Mouse (Mus musculus) myocyte (in vitro differentiated cells): ENCODE data around the gene Bmp6. TPM values are rescaled to one million over a fixed set of nuclear protein-coding genes. Genes with fewer than 3 reads are reported as not detected.

Experiments
- H3K27me3 ChIP-seq: one replicate; pipeline ENCODE4 v1.6.1; 2011; ENCODE audit not compliant: control insufficient read depth, insufficient read depth, insufficient read length
- H3K36me3 ChIP-seq: one replicate; pipeline ENCODE4 v1.6.1; 2011; ENCODE audit not compliant: control insufficient read depth, insufficient read depth
- H3K4me2 ChIP-seq: one replicate; pipeline ENCODE4 v1.6.1; 2011; ENCODE audit warnings: low read depth, control low read depth
- H3K4me3 ChIP-seq: one replicate; pipeline ENCODE4 v1.5.1; 2011; ENCODE audit warnings: mild to moderate bottlenecking, control low read depth, moderate library complexity
- H3K79me2 ChIP-seq: one replicate; pipeline ENCODE4 v1.6.1; 2011; ENCODE audit not compliant: control insufficient read depth, insufficient read depth
- H3ac ChIP-seq: one replicate; pipeline ENCODE4 v1.6.1; 2011; ENCODE audit not compliant: control insufficient read depth, insufficient read length
- CEBPB ChIP-seq: IDR thresholded peaks from 2 replicates; pipeline ENCODE4 v1.6.1; 2011; ENCODE audit warnings: mild to moderate bottlenecking, moderate library complexity; ENCODE audit not compliant: poor library complexity, insufficient read depth, severe bottlenecking
- E2F4 ChIP-seq: IDR thresholded peaks from one replicate; pipeline ENCODE4 v1.6.1; 2011; ENCODE audit warnings: mild to moderate bottlenecking, control low read depth, moderate library complexity; ENCODE audit not compliant: insufficient read depth
- MAX ChIP-seq: IDR thresholded peaks from one replicate; pipeline ENCODE4 v1.6.1; 2011; ENCODE audit warnings: low read depth, mild to moderate bottlenecking, control low read depth
- MYOD1 ChIP-seq, 3 experiments: IDR thresholded peaks; one replicate each; pipeline ENCODE4 v1.6.1; 2011; ENCODE audit warnings: control low read depth in 2 of 3, low read depth in 2 of 3, mild to moderate bottlenecking in 2 of 3, moderate library complexity in 1 of 3; ENCODE audit not compliant: insufficient read length in 2 of 3, control insufficient read depth in 1 of 3
- MYOG ChIP-seq, 3 experiments: IDR thresholded peaks; one replicate each; pipeline ENCODE4 v1.6.1; 2011; ENCODE audit warnings: control low read depth in 2 of 3, low read depth in 2 of 3, mild to moderate bottlenecking in 2 of 3; ENCODE audit not compliant: insufficient read length in 2 of 3, control insufficient read depth in 1 of 3, insufficient read depth in 1 of 3
- POLR2A ChIP-seq: IDR thresholded peaks from one replicate; pipeline ENCODE4 v1.6.1; 2011; ENCODE audit warnings: low read depth, mild to moderate bottlenecking, control low read depth, moderate library complexity; ENCODE audit not compliant: insufficient read length
- POLR2AphosphoS2 ChIP-seq: IDR thresholded peaks from one replicate; pipeline ENCODE4 v1.6.1; 2011; ENCODE audit warnings: low read depth, control low read depth; ENCODE audit not compliant: insufficient read length
- REST ChIP-seq: IDR thresholded peaks from one replicate; pipeline ENCODE4 v1.6.1; 2011; ENCODE audit warnings: mild to moderate bottlenecking, control low read depth, moderate library complexity; ENCODE audit not compliant: insufficient read depth, insufficient read length
- SRF ChIP-seq: IDR thresholded peaks from one replicate; pipeline ENCODE4 v1.6.1; 2011; ENCODE audit warnings: low read depth; ENCODE audit not compliant: control insufficient read depth, insufficient read length
- TCF12 ChIP-seq: IDR thresholded peaks from one replicate; pipeline ENCODE4 v1.6.1; 2011; ENCODE audit warnings: mild to moderate bottlenecking, control low read depth; ENCODE audit not compliant: poor library complexity, insufficient read depth, severe bottlenecking
- TCF3 ChIP-seq: IDR thresholded peaks from one replicate; pipeline ENCODE4 v1.6.1; 2011; ENCODE audit warnings: low read depth, control low read depth; ENCODE audit not compliant: insufficient read length
- USF1 ChIP-seq: IDR thresholded peaks from one replicate; pipeline ENCODE4 v1.6.1; 2011; ENCODE audit warnings: low read depth, mild to moderate bottlenecking, control low read depth, moderate library complexity
- polyA plus RNA-seq: library from polyadenylated mRNA; unstranded; fragments of >200 nt; fragmentation: generic; extraction: Trizol; gene quantifications from one replicate; pipeline ENCODE4 v1.2.1, GENCODE M21; 2012; ENCODE audit warnings: missing spikeins

The Bmp6 gene
- polyA plus RNA-seq, 1 experiment: 0.06 TPM

- H3K4me2 ChIP-seq: no peak overlapping the region
- H3K27me3 ChIP-seq: no peaks in the 10 kb centered on the region
- H3K4me3 ChIP-seq: no peak overlapping the region
- H3K79me2 ChIP-seq: no peaks in the 10 kb centered on the region
- no peaks in the 10 kb centered on the region for H3K36me3 ChIP-seq
- no peak overlapping the region for H3ac ChIP-seq
- TF ChIP-seq CEBPB (no peak), MYOG (IDR thresholded peaks at IDR 0.05; ENCODE audit: control insufficient read depth in 1 of 3, insufficient read depth in 1 of 3, insufficient read length in 2 of 3, low read depth in 2 of 3) (no peak), E2F4 (no peak), POLR2A (no peak), REST (no peak), MAX (no peak), POLR2AphosphoS2 (no peak), USF1 (no peak), TCF12 (no peak), MYOD1 (IDR thresholded peaks at IDR 0.05; ENCODE audit: control insufficient read depth in 1 of 3, insufficient read length in 2 of 3, low read depth in 2 of 3) (no peak), SRF (no peak), TCF3 (no peak)
These were observed 55.8 kb downstream of the Bmp6 start for GRCm38 (mm10) chr13:38400662-38401061.

- no peak overlapping the region for H3ac ChIP-seq
- no peaks in the 10 kb centered on the region for H3K36me3 ChIP-seq
- no peaks in the 10 kb centered on the region for H3K79me2 ChIP-seq
- TF ChIP-seq USF1 (no peak), TCF3 (no peak), MAX (no peak), POLR2A (no peak), MYOG (IDR thresholded peaks at IDR 0.05; ENCODE audit: control insufficient read depth in 1 of 3, insufficient read depth in 1 of 3, insufficient read length in 2 of 3, low read depth in 2 of 3) (no peak)
- H3K4me2 ChIP-seq: no peak overlapping the region
- no peak overlapping the region for H3K4me3 ChIP-seq
- H3K27me3 ChIP-seq: no peaks in the 10 kb centered on the region
These were observed 62.9 kb downstream of the Bmp6 start for GRCm38 (mm10) chr13:38407611-38408315.

GRCm38 (mm10) chr13:38408636-38409035 lies 63.7 kb downstream of the Bmp6 start:
- Histone ChIP-seq H3K79me2 (no peaks in the 10 kb centered on the region), H3K4me3 (no peak overlapping the region), H3K4me2 (no peak overlapping the region), H3K27me3 (no peaks in the 10 kb centered on the region), H3ac (no peak overlapping the region), H3K36me3 (no peaks in the 10 kb centered on the region)
- TF ChIP-seq USF1 (no peak), MYOG (IDR thresholded peaks at IDR 0.05; ENCODE audit: control insufficient read depth in 1 of 3, insufficient read depth in 1 of 3, insufficient read length in 2 of 3, low read depth in 2 of 3) (no peak)

GRCm38 (mm10) chr13:38410322-38410865 lies 65.5 kb downstream of the Bmp6 start:
- Histone ChIP-seq H3K79me2 (no peaks in the 10 kb centered on the region), H3K4me3 (no peak overlapping the region), H3K36me3 (no peaks in the 10 kb centered on the region), H3K27me3 (no peaks in the 10 kb centered on the region), H3ac (no peak overlapping the region), H3K4me2 (peak overlapping the region; percentile 62)
- peak; percentile 89 for TF ChIP-seq CEBPB
- no peak for TF ChIP-seq TCF12
- TF ChIP-seq MYOD1 (IDR thresholded peaks at IDR 0.05; ENCODE audit: control insufficient read depth in 1 of 3, insufficient read length in 2 of 3, low read depth in 2 of 3): peak in 1 of 3 experiments; percentile 25
- TF ChIP-seq MAX: no peak
- no peak for TF ChIP-seq POLR2AphosphoS2
- peak; percentile 43 for TF ChIP-seq USF1
- no peak for TF ChIP-seq REST
- TF ChIP-seq POLR2A: no peak

GRCm38 (mm10) chr13:38419781-38420180 lies 74.9 kb downstream of the Bmp6 start:
- no peaks in the 10 kb centered on the region for H3K27me3 ChIP-seq
- H3K79me2 ChIP-seq: no peaks in the 10 kb centered on the region
- no peak for TF ChIP-seq MAX
- no peak overlapping the region for H3K4me2 ChIP-seq
- H3K36me3 ChIP-seq: no peaks in the 10 kb centered on the region
- H3ac ChIP-seq: no peak overlapping the region
- no peak overlapping the region for H3K4me3 ChIP-seq
